Mouse (Mus musculus) brown adipose tissue, adult 24 weeks (tissue): Measurements from ENCODE around the gene Crispld2. TPM values are rescaled to one million over a fixed set of nuclear protein-coding genes. Genes with fewer than 3 reads are reported as not detected.

Source experiments
- H3K27ac ChIP-seq: fragments of 200-500 bp; replicated peaks from 2 replicates; pipeline ENCODE4 v1.5.1; 2012; ENCODE audit warnings: low read depth, mild to moderate bottlenecking, low read length
- H3K4me1 ChIP-seq: fragments of 200-500 bp; 2 replicates; pipeline ENCODE4 v1.6.1; 2012; ENCODE audit warnings: low read length, mixed read lengths; ENCODE audit not compliant: control insufficient read depth, insufficient read depth, insufficient read length
- H3K4me3 ChIP-seq: fragments of 200-500 bp; 2 replicates; pipeline ENCODE4 v1.5.1; 2012; ENCODE audit warnings: low read depth, mild to moderate bottlenecking, low read length, moderate library complexity; ENCODE audit not compliant: insufficient read depth
- polyA plus RNA-seq: library from polyadenylated mRNA; stranded (reverse); fragments of >200 nt; gene quantifications from 2 replicates; pipeline ENCODE4 v1.2.4, GENCODE M21; 2012; ENCODE audit not compliant: missing spikeins, insufficient read depth, insufficient read length

Gene Crispld2
- polyA plus RNA-seq, 1 experiment = 6.9 TPM

GRCm38 (mm10) chr8:120084783-120085182 is 92.5 kb downstream of the Crispld2 start:
- H3K27ac ChIP-seq = no peak overlapping the region
- H3K4me3 ChIP-seq = no peak overlapping the region
- no peaks in the 10 kb centered on the region for H3K4me1 ChIP-seq

DNA sequence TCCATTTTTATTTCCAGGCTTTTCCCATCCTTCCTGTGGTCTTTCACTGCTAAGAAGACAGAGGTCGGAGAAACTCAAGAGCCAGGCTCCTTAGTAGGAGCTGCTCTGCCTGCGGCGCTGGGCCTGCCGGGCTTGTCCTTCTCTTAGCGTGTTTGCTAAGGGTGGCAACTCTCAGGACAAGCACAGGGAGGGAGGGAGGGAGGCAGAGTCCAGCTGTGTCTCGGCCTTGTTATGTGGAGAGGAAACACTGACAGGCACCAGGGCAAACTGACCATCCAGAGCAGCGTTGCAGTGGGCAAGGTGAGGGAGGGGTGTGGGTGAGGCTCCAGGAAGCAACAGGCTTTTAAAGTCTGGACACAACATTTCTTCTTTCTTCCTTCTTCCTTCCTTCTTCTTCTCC is 97.3 kb downstream of the Crispld2 start:
- no peak overlapping the region for H3K27ac ChIP-seq
- H3K4me3 ChIP-seq = no peak overlapping the region
- H3K4me1 ChIP-seq = peaks cover 3% of the 10 kb centered on the region

DNA sequence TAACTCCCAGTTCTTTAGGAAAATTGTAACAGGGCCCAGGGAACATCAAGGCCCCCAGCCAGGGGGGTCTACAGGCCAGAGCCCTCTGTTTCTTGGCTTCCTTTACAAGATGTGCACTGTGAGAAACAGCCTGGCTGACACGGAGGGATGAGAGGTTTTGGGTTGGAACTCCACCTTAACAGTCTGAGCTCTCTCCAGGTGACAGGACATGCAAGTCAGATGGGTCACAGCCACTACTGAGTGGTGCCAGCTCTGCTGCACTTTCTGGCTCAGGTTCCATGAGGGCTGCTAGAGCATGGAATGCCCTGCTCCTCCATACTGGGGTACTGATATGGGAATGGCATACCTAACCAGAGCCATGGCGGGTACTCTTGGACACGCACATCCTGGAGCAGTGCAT is 98.8 kb downstream of the Crispld2 start:
- peaks cover 17% of the 10 kb centered on the region for H3K4me1 ChIP-seq
- no peak overlapping the region for H3K27ac ChIP-seq
- no peak overlapping the region for H3K4me3 ChIP-seq

DNA sequence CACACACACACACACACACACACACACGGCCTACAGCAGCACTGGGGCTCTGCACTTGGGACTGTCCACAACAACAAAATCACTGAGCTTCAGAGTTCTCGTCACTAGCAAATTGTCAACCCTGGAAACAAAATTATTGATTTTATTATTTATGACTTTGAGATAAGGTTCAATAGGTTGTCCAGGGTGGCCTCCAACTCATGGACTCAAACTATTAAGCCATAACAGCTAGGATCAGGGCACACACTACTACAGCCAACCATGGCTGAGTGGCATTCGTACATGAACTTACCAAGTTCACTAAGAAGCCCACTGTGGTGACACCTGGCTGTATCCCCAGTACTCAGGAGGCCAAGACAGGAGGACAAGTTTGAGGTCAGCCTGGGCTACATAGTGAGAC is 100.9 kb downstream of the Crispld2 start:
- H3K27ac ChIP-seq = no peak overlapping the region
- H3K4me1 ChIP-seq = peaks cover 22% of the 10 kb centered on the region
- no peak overlapping the region for H3K4me3 ChIP-seq

GRCm38 (mm10) chr8:120094801-120095200 is 102.6 kb downstream of the Crispld2 start:
- Histone ChIP-seq H3K4me1 (peaks cover 27% of the 10 kb centered on the region), H3K27ac (no peak overlapping the region), H3K4me3 (no peak overlapping the region)

DNA sequence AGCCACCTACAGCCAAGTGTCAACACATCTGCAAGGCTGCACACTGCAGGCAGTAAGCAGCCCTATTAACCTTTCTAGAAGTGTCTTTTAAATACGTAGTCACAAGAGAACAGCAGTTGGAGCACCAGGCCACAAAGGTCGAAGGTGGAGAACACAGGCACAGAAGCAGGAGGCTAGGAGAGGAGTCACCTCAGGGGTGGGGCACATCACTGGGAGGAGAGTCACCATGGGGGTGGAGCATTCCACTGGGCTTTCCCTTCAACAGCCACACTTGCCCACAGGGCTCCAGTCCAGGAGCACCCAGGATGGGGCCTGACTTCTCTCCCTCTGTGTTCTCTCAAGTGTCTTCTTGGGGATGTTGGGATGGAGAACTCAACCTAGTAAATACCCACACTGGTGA is 104.2 kb downstream of the Crispld2 start:
- H3K27ac ChIP-seq = no peak overlapping the region
- H3K4me3 ChIP-seq = no peak overlapping the region
- peaks cover 27% of the 10 kb centered on the region for H3K4me1 ChIP-seq

GRCm38 (mm10) chr8:120100388-120101067 is 108.3 kb downstream of the Crispld2 start:
- H3K27ac ChIP-seq = peak overlapping the region; percentile 96
- peak overlapping the region; percentile 99 for H3K4me3 ChIP-seq
- H3K4me1 ChIP-seq = peaks cover 32% of the 10 kb centered on the region

DNA sequence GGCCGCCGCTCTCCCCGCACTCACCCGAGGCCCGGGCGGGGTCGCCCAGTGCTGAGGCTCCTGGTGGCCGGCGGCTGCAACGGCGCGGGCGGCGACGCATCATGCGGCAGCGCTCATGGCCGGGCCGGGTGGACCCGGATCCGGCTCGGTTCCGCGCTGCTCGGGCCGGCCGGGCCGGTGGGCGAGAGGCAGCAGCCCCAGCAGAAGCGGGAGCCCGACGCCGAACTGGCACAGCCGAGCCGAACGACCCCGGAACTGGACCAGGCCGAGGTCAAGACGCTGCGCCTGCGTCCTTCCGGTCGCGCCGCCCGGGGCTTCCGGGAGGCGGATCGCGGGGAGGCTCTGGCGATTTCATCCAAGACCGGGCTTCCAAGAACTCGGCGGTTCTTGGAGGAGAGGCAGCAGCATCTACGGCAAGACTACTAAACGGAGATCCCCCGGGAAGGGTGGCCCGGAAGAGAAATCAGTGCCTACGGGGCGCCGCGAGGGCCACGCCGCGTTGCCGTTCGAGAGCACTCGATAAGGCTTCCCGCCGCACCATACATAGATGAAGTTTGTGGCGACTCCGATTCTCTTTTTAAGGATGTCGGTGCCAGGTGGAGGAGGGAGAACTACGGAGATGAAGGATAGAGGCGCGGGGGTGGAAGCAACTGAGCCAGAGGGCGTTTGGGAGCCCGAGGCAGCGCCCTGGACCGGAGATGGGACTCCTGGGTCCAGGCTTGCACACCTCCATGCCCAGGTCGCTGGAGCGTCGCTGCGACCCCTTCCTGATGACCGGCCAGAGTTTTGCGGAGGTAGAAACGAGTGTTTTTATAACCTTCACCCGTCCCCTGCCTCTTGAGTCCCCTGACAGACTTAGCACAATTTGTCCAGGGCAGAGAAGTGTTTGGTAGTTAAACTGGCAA is 109.1 kb downstream of the Crispld2 start, which contains the start of gene Zdhhc7:
Gene Zdhhc7, minus strand, starts transcription at position 415 of the 905 bp plus-strand sequence.
- peak within 1 kb of the TSS; percentile 99 for H3K4me3 ChIP-seq
- H3K27ac ChIP-seq = peak within 1 kb of the TSS; percentile 96
- peaks cover 26% of the 10 kb centered on the region for H3K4me1 ChIP-seq

Other genes with a start within 250 kb of the Crispld2 start
- 1.7 and 3.4 TPM in 2 replicates for gene Tldc1, start 214.0 kb upstream of the Crispld2 start, polyA plus RNA-seq
- 16.9 and 18.2 TPM in 2 replicates for gene Cotl1, start 151.9 kb upstream of the Crispld2 start, polyA plus RNA-seq
- 2.7 and 4.0 TPM in 2 replicates for gene Klhl36, start 130.2 kb upstream of the Crispld2 start, polyA plus RNA-seq
- 40.9 and 46.6 TPM in 2 replicates for gene Usp10, start 82.1 kb upstream of the Crispld2 start, polyA plus RNA-seq
- 40.2 and 44.7 TPM in 2 replicates for gene Gm20388, start 81.6 kb upstream of the Crispld2 start, polyA plus RNA-seq
- gene Zdhhc7, start 109.0 kb downstream of the Crispld2 start, polyA plus RNA-seq = 21.9 TPM in 2 replicates
- gene 6430548M08Rik, start 121.7 kb downstream of the Crispld2 start, polyA plus RNA-seq = 4.2 and 4.5 TPM in 2 replicates
- gene Fam92b, start 185.0 kb downstream of the Crispld2 start, polyA plus RNA-seq = not detected in 2 replicates
- 8.0 and 9.9 TPM in 2 replicates for gene Gse1, start 236.0 kb downstream of the Crispld2 start, polyA plus RNA-seq